Mouse (Mus musculus) frontal cortex, postnatal 25 days (tissue): ENCODE measurements at regions not wholly inside any gene's neighbourhood (a gene's known extent, or its start where the extent isn't known, plus 50 kb on each side); places are given as distances from the start of the nearest gene placed in this dataset.
"Not testable (repeated sequence)": the region's sequence is repeated elsewhere in the genome, so short reads cannot be mapped to it uniquely, and the experiment has no call there.

ENCODE experiments used
- DNase-seq, 2 experiments: peaks; one replicate each; pipeline ENCODE4 v3.0.0; 2022; ENCODE audit warnings: low spot score in 2 of 2

GRCm38 (mm10) chr8:96174996-96175395 lies 286.6 kb upstream of the Got2 start:
- no peak for DNase-seq

GRCm38 (mm10) chr8:96164933-96165332 lies 276.6 kb upstream of the Got2 start:
- DNase-seq = no peak

- no peak for DNase-seq
Measured at GRCm38 (mm10) chr8:96159899-96160298, 271.6 kb upstream of the Got2 start.

- peak; percentile 52 to 57 for DNase-seq
Measured at GRCm38 (mm10) chr8:96152496-96153250, 264.3 kb upstream of the Got2 start.

- DNase-seq = peak; percentile 20 to 36
Measured at GRCm38 (mm10) chr8:96152056-96152455, 263.7 kb upstream of the Got2 start.

GRCm38 (mm10) chr8:96151065-96151472 lies 262.7 kb upstream of the Got2 start:
- peak; percentile 20 to 22 for DNase-seq

GRCm38 (mm10) chr8:96132183-96132582 lies 243.8 kb upstream of the Got2 start:
- no peak for DNase-seq

GRCm38 (mm10) chr8:96128329-96128728 lies 240.0 kb upstream of the Got2 start:
- DNase-seq = no peak

- no peak for DNase-seq
Measured at GRCm38 (mm10) chr8:96100817-96101216, 212.5 kb upstream of the Got2 start.

- no peak for DNase-seq
Measured at GRCm38 (mm10) chr8:96092931-96093330, 204.6 kb upstream of the Got2 start.

GRCm38 (mm10) chr8:96090231-96090630 lies 201.9 kb upstream of the Got2 start:
- no peak for DNase-seq

- DNase-seq = no peak
Measured at GRCm38 (mm10) chr8:96068306-96068705, 180.0 kb upstream of the Got2 start.

- no peak for DNase-seq
Measured at GRCm38 (mm10) chr8:96047686-96048085, 159.3 kb upstream of the Got2 start.

- no peak for DNase-seq
Measured at GRCm38 (mm10) chr8:96042335-96042734, 154.0 kb upstream of the Got2 start.

GRCm38 (mm10) chr8:96040216-96040615 lies 151.9 kb upstream of the Got2 start:
- no peak for DNase-seq

- not testable (repeated sequence) for DNase-seq
Measured at GRCm38 (mm10) chr8:96018742-96019141, 130.4 kb upstream of the Got2 start.

- no peak for DNase-seq
Measured at GRCm38 (mm10) chr8:96012002-96012401, 123.7 kb upstream of the Got2 start.

- no peak for DNase-seq
Measured at GRCm38 (mm10) chr8:95991826-95992463, 103.6 kb upstream of the Got2 start.

GRCm38 (mm10) chr8:95988616-95989380 lies 100.5 kb upstream of the Got2 start:
- DNase-seq = no peak

- no peak for DNase-seq
Measured at GRCm38 (mm10) chr8:95987011-95987440, 98.7 kb upstream of the Got2 start.

- DNase-seq = no peak
Measured at GRCm38 (mm10) chr8:95986410-95986809, 98.1 kb upstream of the Got2 start.

- DNase-seq = no peak
Measured at GRCm38 (mm10) chr8:95983690-95984089, 95.3 kb upstream of the Got2 start.

- no peak for DNase-seq
Measured at GRCm38 (mm10) chr8:95980405-95980804, 92.1 kb upstream of the Got2 start.
